Mouse (Mus musculus) urinary bladder, adult 18-20 months (tissue): ENCODE results near the gene Frmd4b.

Experiments
- DNase-seq, 2 experiments: peaks; one replicate each; pipeline ENCODE4 v3.0.0; 2022; ENCODE audit warnings: low spot score in 2 of 2, mixed read lengths in 2 of 2

The Frmd4b gene

DNA sequence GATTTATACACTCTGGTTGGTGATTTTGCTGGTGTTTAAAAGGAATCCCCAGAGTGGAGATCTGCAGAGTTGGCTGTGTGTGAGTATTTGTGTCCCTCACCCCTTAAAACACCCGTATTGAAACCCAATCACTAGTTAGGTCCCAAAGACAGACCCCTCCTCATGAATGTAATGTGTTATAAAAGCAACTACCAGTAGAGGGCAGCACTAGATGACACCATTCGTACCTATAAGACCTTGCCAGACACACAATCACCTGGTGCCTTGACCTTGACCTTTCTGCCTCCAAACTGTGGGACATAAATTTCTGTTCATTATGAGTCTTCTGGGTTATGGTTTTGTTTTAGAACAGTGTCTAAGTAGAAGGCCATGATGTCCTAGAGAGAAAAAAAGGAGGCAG is 96.8 kb downstream of the Frmd4b start:
- no peak for DNase-seq

DNA sequence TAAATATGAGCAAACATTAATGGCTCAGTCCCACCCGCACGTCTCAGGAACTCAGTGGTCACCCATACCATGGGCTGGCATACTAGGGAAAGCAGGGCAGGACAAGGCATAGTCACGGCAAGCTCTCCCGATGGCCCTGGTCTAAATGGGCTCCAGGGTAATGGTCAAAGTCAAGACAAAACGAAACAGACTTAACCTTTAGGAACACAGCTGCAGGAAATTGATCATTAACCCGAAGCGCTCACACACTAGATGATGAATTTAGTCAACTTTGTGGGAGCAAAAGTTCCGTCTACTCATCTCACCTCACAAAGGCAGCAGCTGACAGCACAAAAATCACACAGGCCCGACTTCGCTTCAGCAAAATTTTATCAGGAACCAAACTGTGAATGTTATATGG is 97.8 kb downstream of the Frmd4b start:
- DNase-seq, result no peak

DNA sequence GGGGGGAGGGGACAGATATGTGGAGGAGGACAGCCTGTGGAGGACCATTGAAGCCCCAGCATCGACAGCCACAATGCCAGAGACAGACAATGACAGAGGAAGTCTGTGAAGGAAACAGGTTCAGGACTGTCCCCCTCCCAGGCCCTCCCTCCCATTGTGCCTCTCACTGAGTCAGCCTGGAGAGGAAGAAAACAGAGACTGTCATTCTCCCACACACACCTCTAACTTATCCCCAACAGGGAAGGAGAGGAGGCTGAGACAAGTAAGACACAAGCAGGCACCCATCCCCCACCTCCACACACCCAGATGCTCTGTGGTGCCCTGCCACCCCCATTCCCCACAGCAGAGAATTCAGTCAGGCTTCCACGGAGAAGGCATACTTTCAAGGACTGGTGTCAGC is 98.9 kb downstream of the Frmd4b start:
- no peak for DNase-seq

GRCm38 (mm10) chr6:97517616-97518235 is 99.6 kb downstream of the Frmd4b start:
- no peak for DNase-seq

GRCm38 (mm10) chr6:97516941-97517340 is 100.4 kb downstream of the Frmd4b start:
- no peak for DNase-seq

GRCm38 (mm10) chr6:97510771-97511170 is 106.6 kb downstream of the Frmd4b start:
- no peak for DNase-seq

DNA sequence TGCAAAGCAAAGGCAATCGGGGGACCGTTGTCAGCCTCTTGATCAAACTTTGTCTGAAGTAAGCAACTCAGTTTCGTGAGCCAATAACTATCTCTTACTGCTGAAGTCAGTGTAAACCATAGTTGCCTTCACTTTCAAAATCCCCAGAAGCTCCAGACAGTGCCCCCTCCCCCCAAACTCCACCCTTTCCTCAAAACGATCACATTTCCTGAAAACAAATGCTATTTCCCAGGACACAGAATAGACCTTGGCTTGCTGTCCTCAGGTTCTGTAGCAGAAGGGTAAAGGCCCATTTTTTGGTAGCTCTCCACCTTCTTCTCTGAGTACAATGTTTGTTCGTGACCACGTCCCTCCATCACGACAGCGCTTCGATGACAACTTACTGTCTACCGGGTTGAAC is 107.9 kb downstream of the Frmd4b start:
- DNase-seq, result no peak

DNA sequence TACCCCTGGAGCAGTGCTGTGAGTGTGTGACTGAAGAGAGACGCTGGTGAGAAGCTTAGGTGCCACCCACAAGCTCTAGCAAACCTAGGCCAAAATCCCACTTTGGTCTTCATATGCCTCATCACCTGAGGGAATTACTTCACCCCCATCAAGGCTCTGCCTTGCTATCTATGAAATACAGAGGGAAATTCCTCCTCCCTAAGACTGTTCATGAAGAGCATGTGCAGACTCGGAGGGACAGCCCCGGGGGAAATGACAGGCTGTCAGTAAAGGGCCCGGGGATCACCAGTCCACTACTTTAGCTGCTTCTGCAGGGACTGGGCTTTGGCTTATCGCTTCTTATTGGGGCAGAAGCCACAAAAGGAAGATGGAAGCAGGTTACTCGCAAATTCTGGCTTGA is 108.9 kb downstream of the Frmd4b start:
- no peak for DNase-seq

GRCm38 (mm10) chr6:97507893-97508292 is 109.4 kb downstream of the Frmd4b start:
- no peak for DNase-seq

GRCm38 (mm10) chr6:97506141-97506650 is 111.1 kb downstream of the Frmd4b start:
- peak; percentile 19 to 67 for DNase-seq

- no peak for DNase-seq
Observed at GRCm38 (mm10) chr6:97504673-97505072, 112.7 kb downstream of the Frmd4b start.

DNA sequence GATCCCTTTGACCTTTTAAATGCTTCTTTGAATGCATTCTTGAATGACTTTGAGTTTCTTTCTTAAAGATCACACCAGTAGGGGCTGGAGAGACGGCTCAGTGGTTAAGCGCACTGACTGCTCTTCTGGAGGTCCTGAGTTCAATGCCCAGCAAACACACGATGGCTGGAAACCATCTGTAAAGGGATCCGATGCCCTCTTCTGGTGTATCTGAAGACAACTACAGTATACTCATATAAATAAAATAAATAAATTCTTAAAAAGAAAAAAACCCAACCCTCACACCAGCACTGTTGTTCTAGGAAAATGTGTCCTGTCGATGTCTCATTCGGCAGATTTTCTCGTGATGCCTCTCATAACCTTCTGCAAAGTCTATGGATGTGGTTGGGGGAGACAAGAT is 116.3 kb downstream of the Frmd4b start:
- DNase-seq, result no peak

DNA sequence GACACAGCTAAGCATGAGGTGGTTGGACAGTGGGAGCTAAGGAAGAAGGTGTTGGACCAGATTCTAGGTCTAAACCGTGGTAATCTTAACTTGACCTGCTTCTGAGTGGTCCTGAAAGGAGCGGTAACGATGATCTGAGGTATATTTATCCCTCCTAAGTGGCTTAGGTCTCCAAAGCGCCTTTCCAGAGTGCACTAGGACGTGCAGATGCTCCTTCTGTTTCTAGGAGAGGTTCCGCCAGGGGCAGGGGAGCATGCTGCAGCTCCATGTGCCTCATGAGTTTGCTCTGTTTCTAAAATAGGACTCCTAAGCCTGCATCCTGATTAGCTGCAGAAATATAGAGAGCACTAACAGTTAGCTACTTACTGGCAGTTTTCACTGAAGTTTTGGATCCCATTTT is 117.1 kb downstream of the Frmd4b start:
- no peak for DNase-seq

- DNase-seq, result no peak
Observed at GRCm38 (mm10) chr6:97496002-97496401, 121.3 kb downstream of the Frmd4b start.

- no peak for DNase-seq
Observed at GRCm38 (mm10) chr6:97491065-97491464, 126.3 kb downstream of the Frmd4b start.

GRCm38 (mm10) chr6:97488821-97489220 is 128.5 kb downstream of the Frmd4b start:
- DNase-seq, result no peak

GRCm38 (mm10) chr6:97488280-97488679 is 129.1 kb downstream of the Frmd4b start:
- no peak for DNase-seq

DNA sequence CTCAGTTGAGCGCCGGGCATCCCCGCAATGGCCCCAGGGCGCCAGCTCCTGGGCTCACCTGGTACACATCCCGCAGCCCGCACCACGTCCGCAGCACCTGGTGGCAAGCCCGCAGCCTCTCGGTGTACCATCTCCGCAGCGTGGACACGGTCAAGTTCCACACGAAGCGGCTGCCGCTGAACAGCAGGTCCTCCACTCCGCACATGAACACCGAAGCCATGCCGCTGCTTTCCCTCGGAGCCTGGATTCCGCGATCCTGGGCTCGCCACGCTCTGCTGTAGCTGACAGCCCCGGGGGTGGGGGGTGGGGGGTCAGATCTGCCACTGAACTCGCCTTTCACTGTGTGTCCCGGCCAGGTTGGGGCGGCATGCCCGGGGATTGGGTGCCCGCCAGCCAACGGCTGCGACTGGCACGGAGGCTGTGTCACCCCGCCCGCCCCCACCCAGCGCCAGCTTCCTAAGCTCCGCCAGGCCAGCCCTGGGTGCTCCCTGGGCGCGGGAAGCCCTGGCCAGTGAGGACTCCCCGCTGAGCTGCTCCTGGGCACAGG is 129.7 kb downstream of the Frmd4b start:
- DNase-seq, result peak; percentile 39 to 56

GRCm38 (mm10) chr6:97486813-97487361 is 130.5 kb downstream of the Frmd4b start:
- DNase-seq, result no peak

DNA sequence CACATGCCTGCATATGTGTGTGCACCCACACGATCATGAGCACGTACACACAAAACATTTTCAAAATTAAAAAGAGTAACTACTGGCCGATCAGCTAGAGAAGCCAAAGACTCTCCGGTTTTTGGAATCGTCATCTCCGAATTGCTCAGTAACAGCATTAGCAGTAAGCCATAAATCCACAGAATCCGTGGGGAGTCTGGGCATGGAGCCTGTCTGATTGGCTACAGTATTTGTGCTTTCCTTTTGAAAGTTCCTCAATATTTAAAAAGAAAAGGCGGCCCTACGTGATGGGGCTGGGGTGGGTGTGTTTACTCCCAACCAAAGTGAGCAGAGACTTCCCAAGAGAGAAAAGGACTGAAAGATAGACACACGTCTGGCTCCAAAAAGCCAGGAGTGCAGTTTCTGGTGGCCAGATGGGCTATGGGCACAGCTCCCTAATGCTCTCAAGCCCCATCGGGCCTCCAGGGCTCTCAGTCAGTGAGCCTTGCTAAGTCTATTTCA is 131.4 kb downstream of the Frmd4b start:
- DNase-seq, result no peak

GRCm38 (mm10) chr6:97481912-97482311 is 135.4 kb downstream of the Frmd4b start:
- no peak for DNase-seq

GRCm38 (mm10) chr6:97478981-97479860 is 138.1 kb downstream of the Frmd4b start:
- DNase-seq, result no peak
